Mouse (Mus musculus): ENCODE results near the gene Gucy2g. TPM values are rescaled to one million over a fixed set of nuclear protein-coding genes. Genes with fewer than 3 reads are reported as not detected.

The Gucy2g gene
- total RNA-seq, 2 experiments from 2014 or later = 0.11 to 0.16 TPM

GRCm38 (mm10) chr19:55247563-55247962 lies 6.5 kb upstream of the Gucy2g start:
- DNase-seq = no peak

GRCm38 (mm10) chr19:55244791-55245231 lies 3.8 kb upstream of the Gucy2g start:
- peak; percentile 48 for DNase-seq

GRCm38 (mm10) chr19:55239766-55240426 lies 1.1 kb downstream of the Gucy2g start:
- no peak for DNase-seq

GRCm38 (mm10) chr19:55236564-55236963 lies 4.5 kb downstream of the Gucy2g start:
- no peak for DNase-seq

- no peak for DNase-seq
Measured at GRCm38 (mm10) chr19:55236026-55236425, 5.0 kb downstream of the Gucy2g start.

GRCm38 (mm10) chr19:55232136-55232535 lies 8.9 kb downstream of the Gucy2g start:
- no peak for DNase-seq

- DNase-seq = no peak
Measured at GRCm38 (mm10) chr19:55231081-55231480, 10.0 kb downstream of the Gucy2g start.

GRCm38 (mm10) chr19:55227135-55227534 lies 13.9 kb downstream of the Gucy2g start:
- DNase-seq = no peak

- no peak for DNase-seq
Measured at GRCm38 (mm10) chr19:55226621-55227020, 14.4 kb downstream of the Gucy2g start.

- DNase-seq = no peak
Measured at GRCm38 (mm10) chr19:55222268-55222667, 18.8 kb downstream of the Gucy2g start.

- no peak for DNase-seq
Measured at GRCm38 (mm10) chr19:55221208-55221607, 19.8 kb downstream of the Gucy2g start.

- no peak for DNase-seq
Measured at GRCm38 (mm10) chr19:55219359-55219758, 21.7 kb downstream of the Gucy2g start.

GRCm38 (mm10) chr19:55218741-55219221 lies 22.3 kb downstream of the Gucy2g start:
- DNase-seq = no peak

GRCm38 (mm10) chr19:55218192-55218739 lies 22.8 kb downstream of the Gucy2g start:
- peak; percentile 86 for DNase-seq

GRCm38 (mm10) chr19:55217365-55217764 lies 23.7 kb downstream of the Gucy2g start:
- DNase-seq = no peak

GRCm38 (mm10) chr19:55216876-55217275 lies 24.2 kb downstream of the Gucy2g start:
- DNase-seq = no peak

GRCm38 (mm10) chr19:55213617-55214340 lies 27.3 kb downstream of the Gucy2g start:
- DNase-seq = no peak

GRCm38 (mm10) chr19:55211698-55212097 lies 29.3 kb downstream of the Gucy2g start:
- no peak for DNase-seq

- no peak for DNase-seq
Measured at GRCm38 (mm10) chr19:55209084-55209483, 32.0 kb downstream of the Gucy2g start.

GRCm38 (mm10) chr19:55208654-55209053 lies 32.4 kb downstream of the Gucy2g start:
- DNase-seq = no peak

GRCm38 (mm10) chr19:55207746-55208538 lies 33.1 kb downstream of the Gucy2g start:
- no peak for DNase-seq

GRCm38 (mm10) chr19:55207205-55207604 lies 33.8 kb downstream of the Gucy2g start:
- DNase-seq = no peak

Measured in gastrocnemius, postnatal 10 days (tissue).